Mouse (Mus musculus): Measurements from ENCODE around the gene Rtel1.

- TF ChIP-seq GATA1 (IDR thresholded peaks at IDR 0.05; ENCODE audit: borderline replicate concordance, low read length): no peak
- TF ChIP-seq FLI1 (IDR thresholded peaks at IDR 0.05; ENCODE audit: low read length): no peak
Observed at GRCm38 (mm10) chr2:181364487-181364859, 44.9 kb downstream of the Rtel1 start.

Measured in megakaryocyte, embryonic 14.5 days (primary cell).